Mouse (Mus musculus) CH12.LX (cell line): ENCODE measurements around the gene Trim30a. TPM values are rescaled to one million over a fixed set of nuclear protein-coding genes. Genes with fewer than 3 reads are reported as not detected.

ENCODE experiments used
- DNase-seq: peaks from one replicate; pipeline ENCODE4 v3.0.0-alpha.2; 2013; ENCODE audit errors: extremely low read depth
- H3K27ac ChIP-seq: 2 replicates; pipeline ENCODE4 v1.5.1; 2012; ENCODE audit warnings: low read depth, mild to moderate bottlenecking, control low read depth, moderate library complexity; ENCODE audit not compliant: insufficient read depth
- H3K27me3 ChIP-seq: replicated peaks from 2 replicates; pipeline ENCODE3; 2012; ENCODE audit warnings: inconsistent platforms
- H3K36me3 ChIP-seq, 2 experiments: replicated peaks in 1 of 2; 2 replicates each; pipeline versions ENCODE3 to v1.6.1; 2012; ENCODE audit warnings: inconsistent platforms in 1 of 2, low read length in 1 of 2, mild to moderate bottlenecking in 1 of 2, mixed read lengths in 1 of 2, moderate library complexity in 1 of 2; ENCODE audit not compliant: control insufficient read depth in 1 of 2, insufficient read depth in 1 of 2
- H3K4me1 ChIP-seq, 2 experiments: 2 replicates each; pipeline ENCODE4 v1.6.1; 2012; ENCODE audit warnings: inconsistent platforms in 1 of 2, moderate library complexity in 1 of 2; ENCODE audit not compliant: insufficient read depth in 2 of 2, control insufficient read depth in 1 of 2
- H3K4me2 ChIP-seq: 2 replicates; pipeline ENCODE4 v1.6.1; 2012; ENCODE audit warnings: low read depth, mild to moderate bottlenecking, control low read depth; ENCODE audit not compliant: poor library complexity, insufficient read depth, severe bottlenecking
- H3K4me3 ChIP-seq, 3 experiments: fragments of 150-350 bp in 1 of 3; sonication (generic) in 1 of 3; replicated peaks in 1 of 3; 2 replicates each; pipeline versions ENCODE3 to v1.5.1; 2011 to 2012; ENCODE audit warnings: low read depth in 2 of 3, low read length in 2 of 3, mild to moderate bottlenecking in 2 of 3, moderate library complexity in 2 of 3, control low read depth in 1 of 3, improper control_type of control experiment in 1 of 3, inconsistent platforms in 1 of 3, mixed read lengths in 1 of 3; ENCODE audit not compliant: poor library complexity in 1 of 3
- H3K79me2 ChIP-seq: replicated peaks from 2 replicates; pipeline ENCODE4 v1.6.1; 2012; ENCODE audit warnings: mild to moderate bottlenecking, moderate library complexity; ENCODE audit not compliant: control insufficient read depth, poor library complexity, insufficient read depth, severe bottlenecking; ENCODE audit errors: extremely low read depth
- H3K9ac ChIP-seq: 2 replicates; pipeline ENCODE4 v1.6.1; 2012; ENCODE audit warnings: low read depth, mild to moderate bottlenecking, control low read depth, moderate library complexity; ENCODE audit not compliant: insufficient read depth
- H3K9me3 ChIP-seq: replicated peaks from 2 replicates; pipeline ENCODE3; 2012; ENCODE audit warnings: low read length, inconsistent platforms, mixed read lengths
- BHLHE40 ChIP-seq: IDR thresholded peaks from 2 replicates; pipeline ENCODE4 v1.6.1; 2011; ENCODE audit warnings: mild to moderate bottlenecking, low read depth, low read length, improper control_type of control experiment
- CHD1 ChIP-seq: IDR thresholded peaks from 2 replicates; pipeline ENCODE4 v1.6.1; 2012; ENCODE audit warnings: low read depth, low read length, improper control_type of control experiment, inconsistent platforms
- CHD2 ChIP-seq: IDR thresholded peaks from 2 replicates; pipeline ENCODE4 v1.6.1; 2011; ENCODE audit warnings: low read length, improper control_type of control experiment
- CTCF ChIP-seq, 2 experiments: IDR thresholded peaks in 1 of 2; conservative IDR thresholded peaks in 1 of 2; 2 replicates each; pipeline ENCODE4 v1.5.1; 2011 to 2012; ENCODE audit warnings: low read depth in 2 of 2, low read length in 2 of 2, improper control_type of control experiment in 1 of 2, inconsistent platforms in 1 of 2, mild to moderate bottlenecking in 1 of 2, moderate library complexity in 1 of 2
- E2F4 ChIP-seq: IDR thresholded peaks from 2 replicates; pipeline ENCODE4 v1.6.1; 2011; ENCODE audit warnings: low read depth, low read length, improper control_type of control experiment; ENCODE audit not compliant: insufficient replicate concordance
- ELF1 ChIP-seq: IDR thresholded peaks from 2 replicates; pipeline ENCODE4 v1.6.1; 2014; ENCODE audit warnings: low read depth, mild to moderate bottlenecking, inconsistent platforms, low read length, improper control_type of control experiment
- EP300 ChIP-seq: IDR thresholded peaks from 2 replicates; pipeline ENCODE4 v1.6.1; 2011; ENCODE audit warnings: low read length, improper control_type of control experiment
- GABPA ChIP-seq: IDR thresholded peaks from 2 replicates; pipeline ENCODE4 v1.6.1; 2012; ENCODE audit warnings: low read depth, low read length, improper control_type of control experiment, inconsistent platforms; ENCODE audit not compliant: insufficient replicate concordance
- HCFC1 ChIP-seq: IDR thresholded peaks from 2 replicates; pipeline ENCODE4 v1.6.1; 2012; ENCODE audit warnings: low read depth, mild to moderate bottlenecking, inconsistent platforms, low read length, improper control_type of control experiment
- IRF4 ChIP-seq: IDR thresholded peaks from 2 replicates; pipeline ENCODE4 v1.6.1; 2014; ENCODE audit warnings: low read depth, mild to moderate bottlenecking, inconsistent platforms, low read length, improper control_type of control experiment
- JUN ChIP-seq: IDR thresholded peaks from 2 replicates; pipeline ENCODE4 v1.6.1; 2011; ENCODE audit warnings: low read depth, mild to moderate bottlenecking, low read length, improper control_type of control experiment, moderate library complexity; ENCODE audit not compliant: insufficient read depth
- KAT2A ChIP-seq: IDR thresholded peaks from 2 replicates; pipeline ENCODE4 v1.6.1; 2012; ENCODE audit warnings: low read length, improper control_type of control experiment, inconsistent platforms; ENCODE audit not compliant: insufficient replicate concordance
- MAFK ChIP-seq: IDR thresholded peaks from 2 replicates; pipeline ENCODE4 v1.6.1; 2011; ENCODE audit warnings: low read length, improper control_type of control experiment; ENCODE audit not compliant: insufficient replicate concordance
- MAX ChIP-seq: IDR thresholded peaks from 2 replicates; pipeline ENCODE4 v1.6.1; 2011; ENCODE audit warnings: low read length, improper control_type of control experiment
- MXI1 ChIP-seq: IDR thresholded peaks from 2 replicates; pipeline ENCODE4 v1.6.1; 2011; ENCODE audit warnings: mild to moderate bottlenecking, low read depth, low read length, improper control_type of control experiment
- MYC ChIP-seq: IDR thresholded peaks from 2 replicates; pipeline ENCODE4 v1.6.1; 2011; ENCODE audit warnings: low read depth, mild to moderate bottlenecking, improper control_type of control experiment, low read length
- NELFE ChIP-seq: IDR thresholded peaks from 2 replicates; pipeline ENCODE4 v1.6.1; 2011; ENCODE audit warnings: low read depth, low read length, improper control_type of control experiment
- PAX5 ChIP-seq: IDR thresholded peaks from 2 replicates; pipeline ENCODE4 v1.6.1; 2012; ENCODE audit warnings: low read length, inconsistent platforms, mixed read lengths
- POLR2A ChIP-seq: IDR thresholded peaks from 2 replicates; pipeline ENCODE4 v1.6.1; 2011; ENCODE audit warnings: low read depth, mild to moderate bottlenecking, improper control_type of control experiment, low read length
- POLR2AphosphoS2 ChIP-seq: IDR thresholded peaks from 2 replicates; pipeline ENCODE4 v1.6.1; 2011; ENCODE audit warnings: low read depth, low read length, improper control_type of control experiment
- RAD21 ChIP-seq: IDR thresholded peaks from 2 replicates; pipeline ENCODE4 v1.6.1; 2011; ENCODE audit warnings: low read depth, mild to moderate bottlenecking, low read length, improper control_type of control experiment, moderate library complexity
- RCOR1 ChIP-seq: conservative IDR thresholded peaks from 2 replicates; pipeline ENCODE4 v1.6.1; 2012; ENCODE audit warnings: low read depth, mild to moderate bottlenecking, inconsistent platforms, low read length, improper control_type of control experiment
- SIN3A ChIP-seq: IDR thresholded peaks from 2 replicates; pipeline ENCODE4 v1.6.1; 2012; ENCODE audit warnings: low read length, improper control_type of control experiment, inconsistent platforms
- SMC3 ChIP-seq: IDR thresholded peaks from 2 replicates; pipeline ENCODE4 v1.6.1; 2011; ENCODE audit warnings: low read depth, low read length, improper control_type of control experiment
- TBP ChIP-seq: conservative IDR thresholded peaks from 2 replicates; pipeline ENCODE4 v1.6.1; 2011; ENCODE audit warnings: low read depth, low read length, improper control_type of control experiment
- TCF12 ChIP-seq: IDR thresholded peaks from 2 replicates; pipeline ENCODE4 v1.6.1; 2014; ENCODE audit warnings: low read depth, mild to moderate bottlenecking, inconsistent platforms, low read length, improper control_type of control experiment
- UBTF ChIP-seq: IDR thresholded peaks from 2 replicates; pipeline ENCODE4 v1.6.1; 2012; ENCODE audit warnings: low read depth, mild to moderate bottlenecking, inconsistent platforms, low read length, improper control_type of control experiment, moderate library complexity
- USF1 ChIP-seq: IDR thresholded peaks from 2 replicates; pipeline ENCODE4 v1.6.1; 2014; ENCODE audit warnings: low read depth, mild to moderate bottlenecking, inconsistent platforms, low read length, improper control_type of control experiment
- USF2 ChIP-seq: conservative IDR thresholded peaks from 2 replicates; pipeline ENCODE4 v1.6.1; 2011; ENCODE audit warnings: low read depth, low read length, improper control_type of control experiment
- ZC3H11A ChIP-seq: IDR thresholded peaks from 2 replicates; pipeline ENCODE4 v1.6.1; 2012; ENCODE audit warnings: low read depth, mild to moderate bottlenecking, inconsistent platforms, low read length, improper control_type of control experiment
- ZKSCAN1 ChIP-seq: IDR thresholded peaks from 2 replicates; pipeline ENCODE4 v1.6.1; 2012; ENCODE audit warnings: low read depth, inconsistent platforms, low read length, improper control_type of control experiment, borderline replicate concordance
- ZMIZ1 ChIP-seq: IDR thresholded peaks from 2 replicates; pipeline ENCODE4 v1.6.1; 2012; ENCODE audit warnings: low read depth, mild to moderate bottlenecking, inconsistent platforms, low read length, improper control_type of control experiment
- ZNF384 ChIP-seq: IDR thresholded peaks from 2 replicates; pipeline ENCODE4 v1.6.1; 2012; ENCODE audit warnings: low read depth, low read length, improper control_type of control experiment, inconsistent platforms
- dilution Hi-C: fragments of 300-500 bp; cut with MboI; formaldehyde crosslinking; loops from 2 replicates; pipeline ENCODE4 v1.14.3; 2020; ENCODE audit warnings: low sequenced_read_pairs; ENCODE audit not compliant: extremely low pct_unique_long_range_greater_than_20kb, extremely low pct_ligation_motif_present
- in situ Hi-C: fragments of 300-500 bp; cut with MboI; formaldehyde crosslinking; loops from 3 replicates; pipeline ENCODE4 v1.14.3; 2019; ENCODE audit warnings: low sequenced_read_pairs, low pct_ligation_motif_present, low pct_unique_long_range_greater_than_20kb, mixed read lengths
- polyA plus RNA-seq: library from polyadenylated mRNA; unstranded; fragments of >175 nt; gene quantifications from 2 replicates; pipeline ENCODE4 v1.2.1, GENCODE M21; 2012; ENCODE audit warnings: low read depth; ENCODE audit not compliant: insufficient read length
- total RNA-seq, 2 experiments: library from RNA; depleted of rRNA; stranded (reverse); fragments of 300-350 nt in 1 of 2; fragments of >200 nt in 1 of 2; gene quantifications; 2 replicates each; pipeline ENCODE4 v1.2.3; 2012 to 2014

The Trim30a gene
- 14.1 and 17.1 TPM in 2 replicates for total RNA-seq (2012; rRNA removed)
- total RNA-seq (2014; rRNA removed): 41.6 and 48.3 TPM in 2 replicates
- 35.2 and 36.7 TPM in 2 replicates for polyA plus RNA-seq

- H3K36me3 ChIP-seq: peaks cover 0 to 6% of the 10 kb centered on the region in 2 experiments
- peak within 1 kb of the TSS; percentile 84 for H3K9ac ChIP-seq
- no peak for TF ChIP-seq PAX5
- no peak; the same call in 1 of the 2 replicates for TF ChIP-seq EP300
- peak; percentile 75 for TF ChIP-seq TCF12
- TF ChIP-seq JUN: no peak
- TF ChIP-seq MYC: no peak
- 0 out of 2 replicates have a peak, but pooled peaks have one; percentile 59 for TF ChIP-seq RCOR1
- TF ChIP-seq MXI1: 0 out of 2 replicates have a peak, but pooled peaks have one; percentile 37
- TF ChIP-seq ELF1: peak; percentile 73
- TF ChIP-seq SIN3A: peak; percentile 79
- 0 out of 2 replicates have a peak, but pooled peaks have one; percentile 55 for TF ChIP-seq UBTF
- TF ChIP-seq ZKSCAN1: no peak
- no peak for TF ChIP-seq GABPA
- peak; percentile 43; the same call in 1 of the 2 replicates for TF ChIP-seq MAFK
- TF ChIP-seq MAX: peak; percentile 43; the same call in 1 of the 2 replicates
- no peak for TF ChIP-seq USF1
- TF ChIP-seq IRF4: peak; percentile 79
- peak; percentile 79; the same call in 1 of the 2 replicates for TF ChIP-seq CHD1
- TF ChIP-seq NELFE: peak; percentile 82
- peak; percentile 15; the same call in 1 of the 2 replicates for TF ChIP-seq BHLHE40
- TF ChIP-seq KAT2A: peak; percentile 65; the same call in 1 of the 2 replicates
- TF ChIP-seq CTCF (conservative IDR thresholded peaks at IDR 0.05 in 1 of 2, IDR thresholded peaks at IDR 0.05 in 1 of 2; ENCODE audit: low read depth in 2 of 2, low read length in 2 of 2): peak; percentile 9 to 68; a peak in 2 of 4 replicates
- peak; percentile 71 for TF ChIP-seq ZMIZ1
- peak; percentile 38 for TF ChIP-seq SMC3
- TF ChIP-seq ZC3H11A: no peak
- peak; percentile 74 for TF ChIP-seq POLR2A
- TF ChIP-seq HCFC1: peak; percentile 79
- TF ChIP-seq POLR2AphosphoS2: peak; percentile 70; the same call in 1 of the 2 replicates
- TF ChIP-seq CHD2: peak; percentile 51; the same call in 1 of the 2 replicates
- TF ChIP-seq USF2: no peak
- no peak for TF ChIP-seq E2F4
- no peak for TF ChIP-seq ZNF384
- peak; percentile 48 for TF ChIP-seq RAD21
- TF ChIP-seq TBP: peak; percentile 95
- peaks cover 6% of the 10 kb centered on the region for H3K79me2 ChIP-seq
- no peaks in the 10 kb centered on the region for H3K9me3 ChIP-seq
- peak within 1 kb of the TSS; percentile 56 to 84 (median 60) for H3K4me3 ChIP-seq
- no peaks in the 10 kb centered on the region for H3K27me3 ChIP-seq
- H3K4me2 ChIP-seq: peak within 1 kb of the TSS; percentile 92
- DNase-seq: peak; percentile 74
- peak within 1 kb of the TSS; percentile 61 for H3K27ac ChIP-seq
- dilution Hi-C loops (no loop called here), in situ Hi-C loops (no loop called here)
- H3K4me1 ChIP-seq: peaks cover 4 to 25% of the 10 kb centered on the region in 2 experiments
Observed at GRCm38 (mm10) chr7:104465065-104465744, at the start of gene Trim30a. Trim30a (minus strand) TSS chr7:104465193.
